Mouse (Mus musculus) kidney, postnatal 36 days (tissue): ENCODE results near the gene Gipc1.

Experiments
- DNase-seq, 2 experiments: peaks; one replicate each; pipeline ENCODE4 v3.0.0; 2021 to 2022; ENCODE audit warnings: mixed read lengths in 2 of 2

Gipc1 gene

DNA sequence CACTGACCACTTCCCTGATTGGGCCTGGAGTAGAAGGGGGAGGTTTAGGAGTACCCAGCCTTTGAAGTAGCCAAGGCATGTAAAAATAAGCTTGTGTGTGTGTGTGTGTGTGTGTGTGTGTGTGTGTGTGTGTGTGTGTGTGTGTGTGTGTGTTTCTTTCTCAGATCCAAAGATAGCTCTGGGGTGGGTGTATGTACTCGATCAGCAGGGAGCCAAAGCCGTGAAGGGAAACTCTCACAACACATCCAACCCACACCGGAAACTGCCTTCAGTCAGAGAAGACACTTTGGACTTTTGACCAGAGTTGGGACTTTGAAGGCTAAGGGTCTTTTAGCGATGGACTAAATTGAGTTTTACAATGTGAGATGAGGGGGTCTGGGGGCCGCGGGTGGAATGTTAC, 2.8 kb upstream of the Gipc1 start:
- no peak for DNase-seq

DNA sequence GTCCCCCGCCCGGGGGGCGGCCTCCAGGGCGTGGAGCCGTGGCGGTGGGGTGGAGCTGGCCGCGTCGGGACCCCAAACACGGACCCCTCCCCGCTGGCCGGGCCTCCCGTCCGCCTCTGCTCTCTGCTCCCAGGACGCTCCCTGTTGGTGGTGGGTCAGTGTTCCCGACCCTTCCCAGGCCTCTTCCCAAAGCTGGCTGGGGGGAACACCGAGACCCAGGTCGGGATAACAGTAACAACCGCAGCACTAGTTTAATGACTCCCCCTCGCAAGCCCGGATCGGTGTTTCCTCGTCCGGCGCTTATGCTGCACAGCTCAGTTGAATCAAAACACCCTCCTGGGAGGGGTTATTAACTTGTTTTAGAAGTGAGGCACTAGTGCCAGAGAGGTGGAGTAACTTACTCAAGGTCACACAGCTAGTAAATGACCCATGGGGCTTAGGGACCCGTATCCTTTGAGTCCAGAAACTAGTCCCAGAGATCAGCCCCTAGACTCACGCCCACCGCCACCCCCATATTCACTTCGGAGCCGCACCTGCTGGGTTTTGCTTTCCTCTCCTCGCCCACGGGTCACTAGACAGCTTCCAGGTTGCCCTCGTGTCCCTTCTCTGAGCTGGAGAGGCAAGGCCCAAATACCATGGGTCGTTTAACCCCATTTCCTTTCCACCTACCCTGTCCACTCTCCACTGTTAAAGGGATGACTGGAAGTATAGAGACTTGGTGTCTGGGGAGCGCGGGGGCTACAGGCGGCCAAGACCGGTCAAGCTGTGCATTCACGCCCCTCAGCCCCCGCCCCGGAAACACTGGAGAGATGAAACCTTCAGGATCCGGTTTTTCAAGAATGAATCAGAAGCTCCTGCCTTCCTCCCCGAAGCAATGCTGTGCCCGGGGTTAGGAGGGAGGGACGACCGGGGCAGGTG, 526 bp downstream of the Gipc1 start:
- DNase-seq, result no peak

DNA sequence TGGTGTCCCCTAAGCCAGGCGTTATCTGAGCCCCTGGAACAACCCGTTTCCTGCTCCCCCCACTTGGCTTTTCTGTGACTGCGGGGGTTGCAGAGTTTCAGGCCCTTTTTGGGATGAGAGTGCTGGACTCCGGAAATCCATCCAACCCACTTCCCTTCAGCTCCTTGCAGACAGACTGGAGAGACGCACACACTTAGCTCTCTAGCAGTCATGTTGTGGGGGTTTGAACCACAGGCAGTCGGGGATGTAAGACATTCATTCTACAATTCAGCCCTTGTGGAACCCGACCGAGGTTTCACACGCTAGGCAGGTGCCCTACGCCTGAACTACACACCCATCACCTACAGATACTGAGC, 1.2 kb downstream of the Gipc1 start:
- no peak for DNase-seq

DNA sequence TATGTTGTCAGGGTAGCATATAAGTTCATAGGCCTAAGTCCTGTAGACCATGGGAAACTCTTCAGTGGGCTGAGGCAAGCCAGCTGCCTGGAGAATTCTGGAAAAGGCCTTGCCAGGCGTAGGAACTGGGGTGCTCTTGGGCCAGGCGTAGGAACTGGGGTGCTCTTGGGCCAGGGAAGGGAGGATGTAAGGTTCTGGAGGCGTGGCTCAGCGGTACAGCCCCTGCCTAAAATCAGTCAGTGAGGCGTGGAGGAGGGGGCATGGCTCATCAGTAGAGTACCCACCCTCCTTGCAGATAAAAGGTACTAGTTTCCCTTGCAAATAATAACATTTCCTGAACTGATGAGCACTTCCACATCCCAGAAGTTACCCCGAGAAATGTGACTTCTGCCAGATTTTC, 2.2 kb downstream of the Gipc1 start:
- no peak for DNase-seq

GRCm38 (mm10) chr8:83656043-83656442, 3.6 kb downstream of the Gipc1 start:
- no peak for DNase-seq

DNA sequence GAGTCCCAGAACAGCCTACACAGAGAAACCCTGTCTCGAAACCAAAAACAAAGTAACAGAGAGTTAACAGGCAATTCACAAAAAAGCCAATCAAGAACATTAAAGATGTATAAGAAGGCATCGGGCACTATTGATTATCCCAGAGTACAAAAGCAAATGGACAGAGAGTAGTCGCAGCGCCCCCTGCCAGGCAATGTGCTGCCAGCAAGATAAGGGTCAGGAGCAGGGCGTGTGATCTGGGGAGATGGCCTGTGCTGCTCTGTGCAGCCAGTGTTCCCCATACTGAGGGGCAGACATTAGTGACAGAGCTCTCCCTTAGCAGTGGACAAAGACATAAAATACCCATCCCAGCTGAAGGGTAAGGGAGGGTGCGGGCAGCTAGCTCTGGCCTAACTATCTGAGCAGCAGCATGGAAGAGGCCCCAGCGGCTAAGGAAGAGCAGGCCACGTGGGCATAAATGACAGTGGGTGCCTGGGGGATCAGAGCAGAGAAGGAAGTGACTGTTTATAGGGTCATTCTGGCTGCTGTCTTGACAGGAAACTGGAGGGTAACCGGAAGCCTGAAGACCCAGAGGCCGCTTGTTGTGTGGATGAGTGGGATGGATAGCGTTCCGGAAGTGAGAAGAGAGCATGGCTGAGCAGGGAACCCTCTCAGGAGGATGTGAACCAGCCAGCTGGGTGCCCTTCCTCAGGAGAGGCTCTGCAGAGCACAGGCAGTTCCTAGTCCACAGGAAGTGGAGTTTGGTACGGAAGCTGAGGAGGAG, 4.2 kb downstream of the Gipc1 start:
- peak in 1 of 2 experiments; percentile 55 for DNase-seq

DNA sequence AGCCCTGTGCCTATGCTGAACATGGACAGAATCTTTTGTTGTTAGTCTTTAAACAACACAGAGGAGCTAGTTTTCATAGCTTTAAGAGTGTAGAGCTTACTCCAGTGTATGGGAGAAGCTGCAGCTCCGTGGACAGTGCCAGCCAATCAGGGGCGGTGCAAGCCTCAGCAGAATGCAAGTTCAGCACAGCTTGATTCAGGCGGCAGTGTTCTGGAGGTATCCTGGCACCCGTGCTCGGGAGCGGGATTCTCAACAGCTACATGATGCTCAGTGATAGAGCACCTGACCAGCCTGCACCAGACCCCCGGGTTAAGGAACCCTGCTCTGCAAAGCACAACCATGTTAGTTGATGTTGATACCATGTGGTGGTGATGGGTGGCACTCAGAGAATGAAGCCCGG, 8.1 kb downstream of the Gipc1 start:
- DNase-seq, result no peak

- DNase-seq, result peak in 1 of 2 experiments; percentile 56
These were observed 8.7 kb downstream of the Gipc1 start for GRCm38 (mm10) chr8:83660995-83661680.

DNA sequence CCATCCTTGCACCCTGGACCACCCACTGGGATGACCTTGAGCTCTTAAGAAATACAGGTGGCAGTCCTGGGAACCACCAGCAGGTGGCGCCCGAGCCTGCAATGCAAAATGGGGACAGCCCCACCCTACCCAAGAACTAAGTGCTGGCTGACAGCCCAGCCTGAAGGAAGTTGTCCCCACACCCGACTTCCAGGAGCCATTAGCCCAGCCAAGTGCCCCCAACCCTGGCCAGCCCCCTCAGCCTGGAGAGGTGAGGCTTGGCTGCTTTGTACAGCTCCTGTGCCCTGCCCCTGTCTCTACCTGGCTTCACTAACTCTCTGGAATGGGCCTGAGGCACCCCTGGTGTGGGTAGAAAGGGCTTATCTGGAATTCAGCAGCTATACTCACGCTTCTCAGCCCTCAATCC, 9.9 kb downstream of the Gipc1 start:
- DNase-seq, result peak; percentile 93 to 97

GRCm38 (mm10) chr8:83664096-83664495, 11.6 kb downstream of the Gipc1 start:
- peak in 1 of 2 experiments; percentile 41 for DNase-seq

- peak in 1 of 2 experiments; percentile 56 for DNase-seq
These were observed 12.6 kb downstream of the Gipc1 start for GRCm38 (mm10) chr8:83664931-83665625.

GRCm38 (mm10) chr8:83665969-83666865, 13.7 kb downstream of the Gipc1 start, which contains the start of gene Ptger1:
Ptger1 (plus strand) TSS chr8:83666678.
- DNase-seq, result peak; percentile 63 to 71

GRCm38 (mm10) chr8:83666866-83667234, 14.4 kb downstream of the Gipc1 start:
- no peak for DNase-seq

- no peak for DNase-seq
These were observed 15.0 kb downstream of the Gipc1 start for GRCm38 (mm10) chr8:83667526-83667925.

DNA sequence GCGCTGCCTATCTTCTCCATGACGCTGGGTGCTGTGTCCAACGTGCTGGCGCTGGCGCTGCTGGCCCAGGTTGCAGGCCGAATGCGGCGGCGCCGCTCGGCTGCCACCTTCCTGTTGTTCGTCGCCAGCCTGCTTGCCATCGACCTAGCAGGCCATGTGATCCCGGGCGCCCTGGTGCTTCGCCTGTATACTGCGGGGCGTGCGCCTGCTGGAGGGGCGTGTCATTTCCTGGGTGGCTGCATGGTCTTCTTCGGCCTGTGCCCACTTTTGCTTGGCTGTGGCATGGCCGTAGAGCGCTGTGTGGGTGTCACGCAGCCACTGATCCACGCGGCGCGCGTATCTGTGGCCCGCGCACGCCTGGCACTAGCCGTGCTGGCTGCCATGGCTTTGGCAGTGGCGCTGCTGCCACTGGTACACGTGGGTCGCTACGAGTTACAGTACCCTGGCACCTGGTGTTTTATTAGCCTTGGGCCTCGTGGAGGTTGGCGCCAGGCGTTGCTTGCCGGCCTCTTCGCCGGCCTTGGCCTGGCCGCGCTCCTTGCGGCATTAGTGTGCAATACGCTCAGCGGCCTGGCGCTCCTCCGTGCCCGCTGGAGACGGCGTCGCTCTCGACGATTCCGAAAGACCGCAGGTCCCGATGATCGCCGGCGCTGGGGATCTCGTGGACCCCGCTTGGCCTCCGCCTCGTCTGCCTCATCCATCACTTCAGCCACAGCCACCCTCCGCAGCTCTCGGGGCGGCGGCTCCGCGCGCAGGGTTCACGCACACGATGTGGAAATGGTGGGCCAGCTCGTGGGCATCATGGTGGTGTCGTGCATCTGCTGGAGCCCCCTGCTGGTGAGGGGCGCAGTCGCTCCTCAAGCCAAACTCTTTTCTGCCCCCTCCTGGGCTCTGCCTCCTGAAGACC, 15.8 kb downstream of the Gipc1 start:
- peak in 1 of 2 experiments; percentile 74 for DNase-seq

DNA sequence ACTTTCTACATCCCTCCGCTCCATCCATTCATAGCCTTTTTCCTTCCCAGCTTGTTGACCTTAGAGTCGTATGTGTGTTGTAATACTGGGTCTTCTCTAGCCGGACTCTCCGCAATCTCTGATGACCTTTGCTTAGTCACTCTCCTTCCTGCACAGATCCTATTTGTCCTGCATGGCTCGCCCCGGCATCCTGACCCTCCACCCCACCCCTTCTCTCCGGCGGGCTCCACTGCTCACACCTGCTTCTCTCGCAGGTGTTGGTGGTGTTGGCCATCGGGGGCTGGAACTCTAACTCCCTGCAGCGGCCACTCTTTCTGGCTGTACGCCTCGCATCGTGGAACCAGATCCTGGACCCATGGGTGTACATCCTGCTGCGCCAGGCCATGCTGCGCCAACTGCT, 16.5 kb downstream of the Gipc1 start:
- no peak for DNase-seq

- DNase-seq, result no peak
These were observed 20.5 kb downstream of the Gipc1 start for GRCm38 (mm10) chr8:83672936-83673335.

DNA sequence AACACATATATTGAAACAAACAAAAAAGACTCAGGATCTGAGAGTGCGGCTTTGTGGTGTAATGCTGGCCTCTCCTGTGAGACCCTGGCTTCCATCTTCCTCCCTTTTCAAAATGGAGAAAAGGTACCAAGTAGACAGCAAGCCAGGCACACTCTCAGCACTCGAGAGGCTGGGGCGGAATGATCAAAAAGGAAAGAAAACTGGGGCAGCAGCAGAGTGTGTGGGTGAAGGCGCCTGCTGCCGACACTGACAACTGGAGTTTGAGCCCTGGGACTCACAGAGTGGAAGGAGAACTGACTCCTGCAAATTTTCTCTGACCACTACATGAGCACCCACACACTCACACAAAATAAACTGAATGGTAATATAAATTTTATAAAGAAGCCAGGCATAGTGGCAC, 22.0 kb downstream of the Gipc1 start:
- DNase-seq, result no peak

- DNase-seq, result no peak
These were observed 27.4 kb downstream of the Gipc1 start for GRCm38 (mm10) chr8:83679866-83680265.

DNA sequence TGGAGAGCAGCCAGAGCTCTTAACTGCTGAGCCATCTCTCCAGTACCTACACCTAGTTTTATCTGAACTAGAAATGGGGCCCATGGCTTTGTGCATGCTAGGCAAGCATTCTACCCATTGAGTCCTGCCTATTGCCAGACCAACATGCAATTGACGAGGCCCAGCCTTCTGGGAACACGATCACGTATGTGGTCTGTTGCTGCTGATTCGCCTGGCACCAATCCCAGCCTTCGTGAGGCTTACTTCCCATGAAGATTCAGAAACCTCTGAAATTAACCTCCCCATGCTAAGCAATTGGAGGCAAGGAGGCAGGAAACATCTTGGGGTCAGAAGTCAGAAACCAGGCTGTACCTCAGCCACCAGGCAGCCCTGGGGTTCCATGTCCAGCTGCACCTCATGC, 28.1 kb downstream of the Gipc1 start:
- no peak for DNase-seq
